Mouse (Mus musculus) limb, embryonic 15.5 days (tissue): ENCODE results near the gene Gm17018. TPM values are rescaled to one million over a fixed set of nuclear protein-coding genes. Genes with fewer than 3 reads are reported as not detected.

ENCODE experiments used
- ATAC-seq: fragments of 200-750 bp; cut with Nextera tagmentation; 2 replicates; pipeline ENCODE4 v1.8.0; 2017; ENCODE audit warnings: low read depth, moderate TSS enrichment; ENCODE audit not compliant: insufficient number of reproducible peaks, low FRiP score, low TSS enrichment
- H3K27ac ChIP-seq: fragments of 300-500 bp; sonication (generic); 2 replicates; pipeline ENCODE4 v1.5.1; 2015; ENCODE audit warnings: moderate library complexity, mild to moderate bottlenecking, inconsistent platforms
- H3K27me3 ChIP-seq: fragments of 300-500 bp; sonication (generic); 2 replicates; pipeline ENCODE4 v1.6.1; 2015; ENCODE audit warnings: inconsistent platforms
- H3K36me3 ChIP-seq: fragments of 300-500 bp; sonication (generic); 2 replicates; pipeline ENCODE4 v1.6.1; 2015; ENCODE audit warnings: inconsistent platforms
- H3K4me1 ChIP-seq: fragments of 300-500 bp; sonication (generic); 2 replicates; pipeline ENCODE4 v1.6.1; 2015; ENCODE audit warnings: inconsistent platforms
- H3K4me2 ChIP-seq: fragments of 300-500 bp; sonication (generic); 2 replicates; pipeline ENCODE4 v1.6.1; 2015; ENCODE audit warnings: mild to moderate bottlenecking, inconsistent platforms
- H3K4me3 ChIP-seq: fragments of 300-500 bp; sonication (generic); 2 replicates; pipeline ENCODE4 v1.5.1; 2015; ENCODE audit warnings: mild to moderate bottlenecking, inconsistent platforms
- H3K9ac ChIP-seq: fragments of 300-500 bp; sonication (generic); 2 replicates; pipeline ENCODE4 v1.6.1; 2015; ENCODE audit warnings: inconsistent platforms
- H3K9me3 ChIP-seq: fragments of 300-500 bp; sonication (generic); 2 replicates; pipeline ENCODE4 v1.6.1; 2016; ENCODE audit warnings: inconsistent platforms
- WGBS: fragments of 180-500 bp; shearing (Covaris S2); methylation state at CpG from one replicate; pipeline ENCODE4 v1.1.7; 2015; 5-methylcytosine and 5-hydroxymethylcytosine counted together
- polyA plus RNA-seq: library from polyadenylated mRNA; unstranded; fragments of >200 nt; fragmentation: Nextera tagmentation; extraction: Ambion mirVana; gene quantifications from 2 replicates; pipeline ENCODE4 v1.2.1, GENCODE M21; 2015

Gene Gm17018
- polyA plus RNA-seq, 1 experiment from 2014 or later = 33.1 TPM

DNA sequence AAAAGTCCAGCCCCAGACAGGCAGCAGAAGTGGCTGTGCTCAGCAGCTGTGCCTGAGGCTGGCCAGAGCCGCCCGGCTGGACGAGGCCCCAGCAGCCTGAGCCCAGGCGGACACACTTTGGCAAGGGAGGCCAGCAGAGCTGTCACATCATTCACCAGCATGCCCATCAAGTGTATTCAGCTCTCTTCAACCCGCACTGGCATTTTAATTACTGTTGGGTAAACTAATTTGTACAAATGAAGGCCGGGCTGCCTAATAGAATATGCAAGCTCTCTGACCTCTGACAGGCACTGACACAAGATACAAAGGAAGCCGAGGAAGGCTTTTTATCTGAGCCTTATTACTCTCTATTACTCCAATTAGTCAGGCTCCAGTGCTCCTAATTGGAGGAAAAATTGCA, 35.6 kb downstream of the Gm17018 start:
- no peaks in the 10 kb centered on the region for H3K9me3 ChIP-seq
- WGBS = 37% methylated on average over 7 of the region's 7 CpGs
- no peaks in the 10 kb centered on the region for H3K27me3 ChIP-seq
- no peak overlapping the region for H3K4me2 ChIP-seq
- no peak overlapping the region for H3K4me3 ChIP-seq
- ATAC-seq = no peak
- H3K36me3 ChIP-seq = 0 out of 2 replicates have a peak, but pooled peaks cover 4% of the 10 kb centered on the region
- H3K4me1 ChIP-seq = no peaks in the 10 kb centered on the region
- no peak overlapping the region for H3K27ac ChIP-seq
- no peak overlapping the region for H3K9ac ChIP-seq

DNA sequence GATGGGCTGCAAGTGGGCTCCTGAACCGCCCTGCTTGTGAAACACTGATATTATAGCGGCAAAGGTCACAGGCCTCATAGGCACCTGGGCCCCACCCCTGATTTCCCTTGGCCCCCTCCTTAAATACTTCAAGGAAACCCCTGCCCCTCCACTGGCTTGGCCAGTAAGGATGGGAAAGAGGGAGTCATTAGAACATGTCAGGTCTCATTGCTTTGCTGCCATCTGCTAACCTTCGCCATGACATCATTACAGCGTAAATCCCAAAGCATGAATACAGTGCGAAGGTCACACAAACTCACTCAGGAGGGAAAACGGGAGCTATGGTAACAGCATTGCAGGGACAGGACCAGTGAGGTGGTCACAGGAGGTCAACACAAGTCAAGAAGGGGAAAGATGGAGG, 36.0 kb downstream of the Gm17018 start:
- no peak overlapping the region for H3K27ac ChIP-seq
- no peaks in the 10 kb centered on the region for H3K9me3 ChIP-seq
- 74% methylated on average over 6 of the region's 6 CpGs for WGBS
- no peak for ATAC-seq
- no peak overlapping the region for H3K4me3 ChIP-seq
- H3K9ac ChIP-seq = no peak overlapping the region
- no peak overlapping the region for H3K4me2 ChIP-seq
- H3K36me3 ChIP-seq = 0 out of 2 replicates have a peak, but pooled peaks cover under 1% of the 10 kb centered on the region
- H3K4me1 ChIP-seq = no peaks in the 10 kb centered on the region
- H3K27me3 ChIP-seq = no peaks in the 10 kb centered on the region

DNA sequence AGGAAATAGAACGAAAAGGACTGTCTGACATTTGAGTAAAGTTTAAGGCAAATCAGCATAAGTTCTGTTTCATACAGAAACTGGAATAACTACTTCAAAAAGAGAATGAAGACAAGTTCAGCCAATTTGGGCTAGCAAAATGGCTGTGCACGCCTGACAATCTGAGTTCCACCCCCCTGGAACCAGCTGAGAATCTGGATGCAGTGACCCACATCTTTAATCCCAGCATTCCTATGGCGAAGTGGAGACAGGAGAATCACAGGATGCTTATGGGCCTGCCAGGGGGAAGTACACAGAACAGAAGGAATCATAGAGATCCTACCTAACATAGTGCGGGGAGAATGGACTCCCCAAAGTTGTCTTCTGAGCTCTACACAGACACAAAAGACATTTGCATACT, 36.7 kb downstream of the Gm17018 start:
- Histone ChIP-seq H3K27me3 (no peaks in the 10 kb centered on the region), H3K4me3 (no peak overlapping the region), H3K27ac (no peak overlapping the region), H3K36me3 (0 out of 2 replicates have a peak, but pooled peaks cover 4% of the 10 kb centered on the region), H3K9me3 (no peaks in the 10 kb centered on the region), H3K4me1 (no peaks in the 10 kb centered on the region), H3K4me2 (no peak overlapping the region), H3K9ac (no peak overlapping the region)
- ATAC-seq = no peak
- 88% methylated on average over 4 of the region's 4 CpGs for WGBS

DNA sequence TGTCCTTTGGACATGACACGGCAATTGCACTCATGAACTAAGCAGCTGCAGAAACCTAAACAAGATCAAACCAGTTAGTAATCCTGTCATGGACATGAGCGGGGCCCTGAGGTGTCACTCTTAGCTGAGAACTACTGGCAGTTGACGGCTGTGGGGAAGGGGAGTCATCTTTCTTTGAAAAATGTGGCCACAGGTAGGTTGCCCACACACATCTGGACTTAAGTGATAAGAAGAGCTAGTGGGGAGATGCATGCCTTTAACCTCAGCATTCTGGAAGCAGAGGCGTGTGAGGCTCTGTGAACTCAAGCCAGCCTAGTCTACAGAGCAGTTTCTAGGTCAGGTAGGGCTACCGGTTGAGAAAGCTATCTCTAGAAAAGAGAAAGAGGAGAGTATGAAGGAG, 42.2 kb downstream of the Gm17018 start:
- Histone ChIP-seq H3K27ac (no peak overlapping the region), H3K36me3 (0 out of 2 replicates have a peak, but pooled peaks cover 5% of the 10 kb centered on the region), H3K9me3 (no peaks in the 10 kb centered on the region), H3K27me3 (no peaks in the 10 kb centered on the region), H3K4me2 (no peak overlapping the region), H3K4me1 (peaks cover 1% of the 10 kb centered on the region; the same call in 1 of the 2 replicates), H3K9ac (no peak overlapping the region), H3K4me3 (no peak overlapping the region)
- WGBS = 84% methylated on average over 5 of the region's 5 CpGs
- no peak for ATAC-seq

DNA sequence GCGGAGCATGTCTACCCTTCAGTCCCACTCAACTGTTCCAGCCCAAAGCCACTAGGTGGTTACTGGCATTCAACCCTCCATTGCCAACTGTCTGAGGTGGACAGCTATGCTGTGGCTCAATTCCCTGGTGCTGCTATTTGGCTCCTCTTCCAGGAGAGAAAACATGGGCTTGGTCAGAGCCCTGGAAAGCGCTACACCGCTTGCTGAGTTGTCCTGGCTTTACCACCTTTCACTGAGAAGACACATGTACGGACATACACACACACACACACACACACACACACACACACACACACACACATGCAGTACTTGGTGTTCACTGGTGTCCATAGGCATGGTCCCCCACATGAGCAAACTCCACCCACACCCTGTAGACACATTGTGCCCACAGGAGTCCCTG, 46.3 kb downstream of the Gm17018 start:
- no peak overlapping the region for H3K4me2 ChIP-seq
- no peaks in the 10 kb centered on the region for H3K9me3 ChIP-seq
- H3K36me3 ChIP-seq = 0 out of 2 replicates have a peak, but pooled peaks cover 5% of the 10 kb centered on the region
- ATAC-seq = no peak
- H3K9ac ChIP-seq = no peak overlapping the region
- WGBS = 83% methylated on average over 4 of the region's 4 CpGs
- no peaks in the 10 kb centered on the region for H3K27me3 ChIP-seq
- no peak overlapping the region for H3K27ac ChIP-seq
- H3K4me1 ChIP-seq = peaks cover 7% of the 10 kb centered on the region; the same call in 1 of the 2 replicates
- H3K4me3 ChIP-seq = no peak overlapping the region

DNA sequence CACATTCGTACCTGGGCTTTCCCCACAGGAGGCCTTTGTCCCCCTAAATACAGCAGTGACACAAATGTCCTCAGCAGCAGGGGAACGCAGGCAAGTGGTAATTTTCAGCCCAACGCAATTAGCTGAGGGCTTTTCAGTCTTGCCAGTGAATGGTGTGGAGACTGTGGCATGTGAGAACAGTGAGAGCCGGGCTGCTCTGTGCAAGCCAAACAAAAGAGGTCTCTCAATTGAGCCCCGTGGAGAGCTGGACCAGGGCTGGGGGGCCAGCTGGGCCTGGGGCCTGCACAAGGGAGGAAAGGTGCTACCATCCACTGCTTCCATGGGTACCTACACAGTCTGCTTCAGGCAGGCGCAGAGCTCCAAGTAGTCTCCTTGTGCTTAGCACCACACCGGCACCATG, 47.1 kb downstream of the Gm17018 start:
- Histone ChIP-seq H3K4me3 (no peak overlapping the region), H3K9me3 (no peaks in the 10 kb centered on the region), H3K9ac (no peak overlapping the region), H3K27me3 (no peaks in the 10 kb centered on the region), H3K4me2 (no peak overlapping the region), H3K4me1 (peaks cover 7% of the 10 kb centered on the region; the same call in 1 of the 2 replicates), H3K27ac (no peak overlapping the region), H3K36me3 (no peaks in the 10 kb centered on the region)
- 36% methylated on average over 7 of the region's 7 CpGs for WGBS
- ATAC-seq = no peak

DNA sequence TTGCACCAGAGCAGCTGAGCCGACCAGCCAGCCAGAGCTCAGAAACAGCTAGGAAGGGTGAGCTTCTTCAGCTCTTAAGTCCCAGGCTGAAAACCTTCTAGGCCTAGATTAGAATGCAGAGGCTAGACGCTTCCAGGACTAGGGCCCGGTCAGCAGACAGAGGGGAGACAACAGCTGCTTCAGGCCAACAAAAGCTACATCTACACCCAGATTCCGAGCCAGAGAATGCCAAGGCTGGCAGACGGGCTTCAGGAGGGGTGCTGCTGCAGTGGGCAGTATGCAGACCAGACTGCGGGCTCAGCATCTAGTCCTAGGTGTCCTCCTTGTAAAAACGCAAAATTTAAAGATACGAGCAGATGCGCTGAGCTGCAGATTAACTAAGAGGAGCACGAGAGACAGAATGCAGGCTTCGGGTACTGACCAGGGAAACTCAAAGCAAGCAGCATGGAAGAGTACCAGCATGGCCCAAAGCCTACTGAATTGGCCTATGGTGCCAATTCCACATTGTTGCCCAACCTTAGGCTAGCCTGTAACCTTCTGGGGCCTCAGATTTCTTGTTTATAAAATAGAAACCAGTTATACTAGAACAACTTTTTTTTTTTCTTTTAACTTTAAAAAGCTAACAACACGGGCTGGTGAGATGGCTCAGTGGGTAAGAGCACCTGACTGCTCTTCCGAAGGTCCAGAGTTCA, 48.4 kb downstream of the Gm17018 start:
- no peak overlapping the region for H3K4me3 ChIP-seq
- no peaks in the 10 kb centered on the region for H3K9me3 ChIP-seq
- H3K4me1 ChIP-seq = peaks cover 7% of the 10 kb centered on the region; the same call in 1 of the 2 replicates
- H3K4me2 ChIP-seq = no peak overlapping the region
- WGBS = 84% methylated on average over 13 of the region's 13 CpGs
- no peak overlapping the region for H3K27ac ChIP-seq
- H3K27me3 ChIP-seq = no peaks in the 10 kb centered on the region
- H3K9ac ChIP-seq = no peak overlapping the region
- H3K36me3 ChIP-seq = 0 out of 2 replicates have a peak, but pooled peaks cover 2% of the 10 kb centered on the region
- ATAC-seq = no peak

DNA sequence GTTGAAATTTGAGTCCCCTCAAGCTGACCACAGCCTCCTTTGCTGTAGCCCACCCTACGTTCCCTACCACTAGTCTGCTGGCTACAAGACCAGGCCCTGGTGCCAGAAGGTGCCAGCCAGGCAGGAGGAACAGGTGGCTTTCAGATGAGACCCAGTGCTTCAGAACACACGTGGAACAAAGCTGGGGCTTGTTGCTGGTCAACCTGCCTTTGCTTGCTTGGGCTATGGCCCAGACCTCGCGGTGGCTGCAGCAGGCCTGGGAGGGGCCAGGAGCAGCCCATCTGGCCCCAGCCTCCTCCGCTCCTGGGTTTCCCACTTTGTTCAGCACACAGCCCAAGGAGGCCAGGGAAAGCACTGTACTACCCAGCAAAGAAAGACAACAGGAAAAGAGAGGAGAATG, 50.4 kb downstream of the Gm17018 start:
- WGBS = 52% methylated on average over 5 of the region's 5 CpGs
- no peak overlapping the region for H3K9ac ChIP-seq
- H3K27me3 ChIP-seq = no peaks in the 10 kb centered on the region
- no peak for ATAC-seq
- 0 out of 2 replicates have a peak, but pooled peaks cover 2% of the 10 kb centered on the region for H3K36me3 ChIP-seq
- no peaks in the 10 kb centered on the region for H3K9me3 ChIP-seq
- H3K4me3 ChIP-seq = no peak overlapping the region
- peaks cover 18% of the 10 kb centered on the region for H3K4me1 ChIP-seq
- H3K27ac ChIP-seq = no peak overlapping the region
- H3K4me2 ChIP-seq = no peak overlapping the region

DNA sequence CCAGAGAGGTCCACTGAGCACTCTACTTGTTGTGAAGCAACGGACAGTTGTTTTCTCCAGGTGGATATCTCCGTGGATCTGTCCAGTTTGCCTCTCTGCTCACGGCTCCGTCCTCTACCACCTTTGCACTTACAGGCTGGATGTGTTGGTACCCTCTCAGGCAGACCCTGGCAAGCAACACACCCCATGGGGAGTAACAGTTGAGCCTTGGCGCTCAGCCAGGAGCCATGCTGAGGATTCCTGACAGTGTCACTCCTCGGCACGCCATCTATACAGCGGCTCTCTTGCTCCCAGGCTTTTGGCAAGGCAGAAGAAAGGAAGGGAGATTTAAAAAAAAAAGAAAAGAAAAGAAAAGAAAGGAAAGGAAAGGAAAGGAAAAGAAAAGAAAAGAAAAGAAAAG, 54.0 kb downstream of the Gm17018 start:
- Histone ChIP-seq H3K9me3 (no peaks in the 10 kb centered on the region), H3K27ac (no peak overlapping the region), H3K4me3 (no peak overlapping the region), H3K36me3 (0 out of 2 replicates have a peak, but pooled peaks cover 2% of the 10 kb centered on the region), H3K4me2 (no peak overlapping the region), H3K4me1 (peaks cover 19% of the 10 kb centered on the region), H3K9ac (no peak overlapping the region), H3K27me3 (no peaks in the 10 kb centered on the region)
- 73% methylated on average over 8 of the region's 8 CpGs for WGBS
- ATAC-seq = no peak

DNA sequence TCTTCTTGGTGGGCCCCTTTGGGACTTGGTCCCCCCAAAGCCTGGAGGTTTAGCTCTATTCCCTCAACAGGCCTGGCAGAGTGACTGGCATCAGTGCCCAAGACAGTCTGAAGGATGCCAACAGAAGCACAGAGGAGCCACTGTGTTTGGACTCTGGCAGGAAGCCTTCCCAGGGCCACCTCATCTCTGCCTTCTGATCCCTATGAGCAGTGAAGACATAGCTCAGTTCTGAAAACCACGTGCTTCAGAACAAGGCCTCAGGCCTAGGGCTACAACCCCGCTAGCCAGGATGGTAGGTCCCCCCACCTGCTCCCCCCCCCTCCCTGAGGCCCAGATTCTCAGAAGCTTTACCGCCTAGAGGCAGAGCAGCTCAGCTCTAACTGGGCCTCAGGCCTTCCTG, 54.5 kb downstream of the Gm17018 start:
- no peak overlapping the region for H3K27ac ChIP-seq
- no peaks in the 10 kb centered on the region for H3K9me3 ChIP-seq
- no peaks in the 10 kb centered on the region for H3K27me3 ChIP-seq
- WGBS = 52% methylated on average over 3 of the region's 3 CpGs
- no peak overlapping the region for H3K4me2 ChIP-seq
- no peak for ATAC-seq
- 0 out of 2 replicates have a peak, but pooled peaks cover 2% of the 10 kb centered on the region for H3K36me3 ChIP-seq
- H3K4me1 ChIP-seq = peaks cover 19% of the 10 kb centered on the region
- H3K9ac ChIP-seq = no peak overlapping the region
- no peak overlapping the region for H3K4me3 ChIP-seq

DNA sequence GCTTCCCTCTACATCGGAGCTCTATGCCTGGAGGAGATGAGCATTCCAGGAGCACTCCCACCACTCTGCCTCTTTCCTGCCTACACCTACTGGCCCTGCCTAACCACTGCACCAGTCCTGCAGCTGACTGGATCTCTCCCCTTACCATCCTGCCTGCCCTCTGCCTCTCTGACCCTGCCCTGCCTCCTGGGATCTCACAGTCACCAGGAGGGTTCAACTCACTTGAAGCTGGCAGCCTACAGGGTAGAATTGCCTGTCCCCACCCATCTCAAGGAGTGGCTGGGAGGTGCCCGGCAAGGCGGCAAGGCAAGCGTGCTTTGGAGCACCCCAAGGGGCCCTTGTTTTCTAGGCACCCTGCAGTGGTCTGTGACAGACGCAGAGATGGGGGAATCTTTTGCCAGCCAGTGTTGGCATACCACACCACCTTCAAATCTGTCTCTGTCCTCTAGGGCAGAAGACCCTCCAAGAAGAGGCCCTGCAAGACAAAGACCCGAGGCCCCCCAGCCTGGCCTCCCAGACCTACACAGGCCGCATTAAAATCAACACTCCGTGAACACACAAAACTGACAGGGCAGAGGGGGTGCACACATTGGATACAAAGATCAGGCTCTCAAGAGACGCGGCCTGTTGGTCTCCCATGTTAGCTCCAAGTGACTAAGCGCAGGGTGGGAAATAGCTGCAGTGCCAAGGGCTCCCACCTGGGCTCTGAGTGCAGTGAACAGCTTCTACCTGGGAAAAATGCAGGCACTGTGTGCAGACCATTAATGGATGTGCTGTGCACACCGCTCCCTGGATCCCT, 55.2 kb downstream of the Gm17018 start:
- 59% methylated on average over 12 of the region's 12 CpGs for WGBS
- no peak overlapping the region for H3K9ac ChIP-seq
- H3K4me2 ChIP-seq = no peak overlapping the region
- no peak for ATAC-seq
- H3K4me1 ChIP-seq = peaks cover 18% of the 10 kb centered on the region
- 0 out of 2 replicates have a peak, but pooled peaks cover 2% of the 10 kb centered on the region for H3K36me3 ChIP-seq
- H3K4me3 ChIP-seq = no peak overlapping the region
- H3K9me3 ChIP-seq = no peaks in the 10 kb centered on the region
- H3K27me3 ChIP-seq = no peaks in the 10 kb centered on the region
- H3K27ac ChIP-seq = no peak overlapping the region

DNA sequence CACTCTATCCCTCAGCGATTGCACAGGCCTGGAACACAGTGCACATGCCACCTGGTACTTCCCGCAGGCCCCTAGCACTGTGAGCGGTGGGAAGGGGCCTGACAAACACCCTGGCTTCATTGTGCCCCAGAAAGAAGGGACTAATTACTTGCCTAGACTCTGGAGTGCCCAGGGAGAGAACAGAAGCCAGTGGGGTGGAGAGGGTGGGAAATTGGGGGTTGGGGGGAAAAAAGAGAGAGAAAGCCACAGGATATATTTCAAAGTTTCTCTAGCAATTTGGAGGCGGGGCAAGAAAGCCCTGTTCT, 55.8 kb downstream of the Gm17018 start:
- Histone ChIP-seq H3K9ac (no peak overlapping the region), H3K4me1 (peaks cover 16% of the 10 kb centered on the region), H3K27ac (no peak overlapping the region), H3K4me2 (no peak overlapping the region), H3K4me3 (no peak overlapping the region), H3K27me3 (no peaks in the 10 kb centered on the region), H3K36me3 (peaks cover 5% of the 10 kb centered on the region; the same call in 1 of the 2 replicates), H3K9me3 (no peaks in the 10 kb centered on the region)
- 53% methylated on average over 4 of the region's 4 CpGs for WGBS
- no peak for ATAC-seq
